Mouse (Mus musculus): ENCODE measurements around the gene Inpp5d. TPM values are rescaled to one million over a fixed set of nuclear protein-coding genes. Genes with fewer than 3 reads are reported as not detected.
A peak's percentile ranks its signal among the peaks of the same experiment; 100 is the strongest.

Gene Inpp5d
- polyA plus RNA-seq, 1 experiment = 204 TPM

GRCm38 (mm10) chr1:87659618-87659960, 39.5 kb downstream of the Inpp5d start:
- H3K27ac ChIP-seq (ENCODE audit: insufficient read depth, low read length) = peak overlapping the region; percentile 62
- H3K36me3 ChIP-seq (ENCODE audit: control insufficient read depth, insufficient read depth, low read length) = peaks cover 4% of the 10 kb centered on the region
- H3K4me3 ChIP-seq (ENCODE audit: extremely low read depth, insufficient read depth, insufficient read length) = no peak overlapping the region
- 52% methylated on average over 4 of the region's 4 CpGs for WGBS
- no peaks in the 10 kb centered on the region for H3K27me3 ChIP-seq (ENCODE audit: control insufficient read depth, insufficient read depth, low read length)
- TF ChIP-seq CTCF (IDR thresholded peaks at IDR 0.05; ENCODE audit: extremely low read depth, insufficient read depth, insufficient read length, insufficient replicate concordance) = no peak
- no peak for TF ChIP-seq POLR2A (IDR thresholded peaks at IDR 0.05; ENCODE audit: low read depth, low read length)
- H3K4me1 ChIP-seq (ENCODE audit: control insufficient read depth, insufficient read depth, insufficient read length) = peaks cover 40% of the 10 kb centered on the region
- DNase-seq (ENCODE audit: low read depth in 1 of 2, low spot score in 2 of 2) = no peak

DNA sequence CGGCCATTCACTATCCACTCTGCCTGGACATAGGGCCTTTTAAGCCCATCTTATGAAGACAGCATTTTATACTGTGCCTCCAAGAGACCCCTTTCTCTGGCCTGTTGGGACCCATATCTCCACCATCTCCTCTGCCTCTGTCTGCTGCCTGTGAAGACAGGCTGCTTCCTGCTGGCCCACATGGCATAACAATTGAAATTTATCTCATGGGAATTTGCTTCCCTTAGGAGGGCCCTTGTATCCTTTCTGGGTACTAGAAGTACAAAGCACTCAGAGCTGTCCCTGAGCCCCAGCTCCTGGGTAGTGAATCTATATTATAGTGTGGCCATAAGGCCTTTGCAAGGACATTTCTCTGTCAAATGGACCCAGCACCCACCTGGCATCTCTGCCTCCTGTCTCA, 40.6 kb downstream of the Inpp5d start:
- Histone ChIP-seq H3K4me3 (ENCODE audit: extremely low read depth, insufficient read depth, insufficient read length) (no peak overlapping the region), H3K4me1 (ENCODE audit: control insufficient read depth, insufficient read depth, insufficient read length) (peaks cover 38% of the 10 kb centered on the region), H3K36me3 (ENCODE audit: control insufficient read depth, insufficient read depth, low read length) (peaks cover 8% of the 10 kb centered on the region), H3K27ac (ENCODE audit: insufficient read depth, low read length) (0 out of 2 replicates have a peak overlapping the region, but pooled peaks have one; percentile 8), H3K27me3 (ENCODE audit: control insufficient read depth, insufficient read depth, low read length) (no peaks in the 10 kb centered on the region)
- DNase-seq (ENCODE audit: low read depth in 1 of 2, low spot score in 2 of 2) = no peak
- 85% methylated on average over 1 of the region's 1 CpGs for WGBS
- TF ChIP-seq CTCF (IDR thresholded peaks at IDR 0.05; ENCODE audit: extremely low read depth, insufficient read depth, insufficient read length, insufficient replicate concordance) (no peak), POLR2A (IDR thresholded peaks at IDR 0.05; ENCODE audit: low read depth, low read length) (no peak)

DNA sequence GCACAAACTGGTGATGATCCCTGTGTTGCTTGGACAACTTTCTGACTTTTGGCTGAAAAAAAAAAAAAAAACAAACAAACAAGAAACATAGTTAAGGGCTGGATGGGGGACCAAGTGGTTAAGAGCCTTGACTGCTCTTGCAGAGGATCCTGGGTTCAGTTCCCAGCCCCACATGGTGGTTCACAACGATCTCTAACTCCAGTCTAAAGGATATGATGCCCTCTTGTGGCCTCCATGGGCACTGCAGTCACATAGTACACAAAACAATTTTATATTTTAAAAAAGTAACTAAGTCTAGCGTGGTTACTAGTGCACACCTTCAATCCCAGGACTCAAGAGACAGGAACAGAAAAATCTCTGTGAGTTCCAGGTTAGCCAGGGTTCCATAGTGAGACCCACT, 43.9 kb downstream of the Inpp5d start:
- DNase-seq (ENCODE audit: low read depth in 1 of 2, low spot score in 2 of 2) = no peak
- 92% methylated on average over 2 of the region's 2 CpGs for WGBS
- no peak overlapping the region for H3K4me3 ChIP-seq (ENCODE audit: extremely low read depth, insufficient read depth, insufficient read length)

GRCm38 (mm10) chr1:87667006-87667405, 46.9 kb downstream of the Inpp5d start:
- Histone ChIP-seq H3K27me3 (ENCODE audit: control insufficient read depth, insufficient read depth, low read length) (no peaks in the 10 kb centered on the region), H3K36me3 (ENCODE audit: control insufficient read depth, insufficient read depth, low read length) (peaks cover 44% of the 10 kb centered on the region), H3K4me1 (ENCODE audit: control insufficient read depth, insufficient read depth, insufficient read length) (no peaks in the 10 kb centered on the region), H3K4me3 (ENCODE audit: extremely low read depth, insufficient read depth, insufficient read length) (no peak overlapping the region), H3K27ac (ENCODE audit: insufficient read depth, low read length) (no peak overlapping the region)
- 83% methylated on average over 1 of the region's 1 CpGs for WGBS
- no peak for DNase-seq (ENCODE audit: low read depth in 1 of 2, low spot score in 2 of 2)
- TF ChIP-seq POLR2A (IDR thresholded peaks at IDR 0.05; ENCODE audit: low read depth, low read length) = no peak
- no peak for TF ChIP-seq CTCF (IDR thresholded peaks at IDR 0.05; ENCODE audit: extremely low read depth, insufficient read depth, insufficient read length, insufficient replicate concordance)

More for the DNA sequence above, 43.9 kb downstream of the Inpp5d start:
- Histone ChIP-seq H3K4me1 (ENCODE audit: control insufficient read depth, insufficient read depth, insufficient read length) (peaks cover 13% of the 10 kb centered on the region; the same call in 1 of the 2 replicates), H3K36me3 (ENCODE audit: control insufficient read depth, insufficient read depth, low read length) (peaks cover 29% of the 10 kb centered on the region), H3K27me3 (ENCODE audit: control insufficient read depth, insufficient read depth, low read length) (no peaks in the 10 kb centered on the region), H3K27ac (ENCODE audit: insufficient read depth, low read length) (no peak overlapping the region)
- TF ChIP-seq CTCF (IDR thresholded peaks at IDR 0.05; ENCODE audit: extremely low read depth, insufficient read depth, insufficient read length, insufficient replicate concordance) (peak; percentile 12; the same call in 1 of the 2 replicates), POLR2A (IDR thresholded peaks at IDR 0.05; ENCODE audit: low read depth, low read length) (no peak)

DNA sequence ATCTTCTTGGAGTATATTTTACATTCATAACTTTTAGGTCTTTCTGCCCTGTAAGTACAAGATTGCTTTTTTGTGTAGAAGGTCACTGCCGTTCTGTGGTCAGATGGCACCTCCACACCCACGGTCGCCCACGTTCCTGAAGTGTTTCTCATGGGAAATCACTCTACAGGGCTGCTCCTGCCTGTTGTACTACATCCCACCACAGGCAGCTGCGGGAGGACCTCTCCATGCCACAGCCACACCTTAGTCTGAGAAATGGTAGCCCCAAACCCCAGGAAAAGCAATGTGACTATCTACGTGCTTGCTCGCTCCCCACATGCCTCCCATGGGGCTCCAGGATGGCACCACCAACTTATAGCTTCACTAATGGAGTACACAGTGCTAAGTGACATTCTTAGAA, 48.2 kb downstream of the Inpp5d start:
- no peak for TF ChIP-seq POLR2A (IDR thresholded peaks at IDR 0.05; ENCODE audit: low read depth, low read length)
- TF ChIP-seq CTCF (IDR thresholded peaks at IDR 0.05; ENCODE audit: extremely low read depth, insufficient read depth, insufficient read length, insufficient replicate concordance) = no peak
- H3K27me3 ChIP-seq (ENCODE audit: control insufficient read depth, insufficient read depth, low read length) = no peaks in the 10 kb centered on the region
- H3K27ac ChIP-seq (ENCODE audit: insufficient read depth, low read length) = no peak overlapping the region
- peaks cover 47% of the 10 kb centered on the region for H3K36me3 ChIP-seq (ENCODE audit: control insufficient read depth, insufficient read depth, low read length)
- H3K4me3 ChIP-seq (ENCODE audit: extremely low read depth, insufficient read depth, insufficient read length) = no peak overlapping the region
- WGBS = 95% methylated on average over 7 of the region's 7 CpGs
- DNase-seq (ENCODE audit: low read depth in 1 of 2, low spot score in 2 of 2) = no peak
- no peaks in the 10 kb centered on the region for H3K4me1 ChIP-seq (ENCODE audit: control insufficient read depth, insufficient read depth, insufficient read length)

DNA sequence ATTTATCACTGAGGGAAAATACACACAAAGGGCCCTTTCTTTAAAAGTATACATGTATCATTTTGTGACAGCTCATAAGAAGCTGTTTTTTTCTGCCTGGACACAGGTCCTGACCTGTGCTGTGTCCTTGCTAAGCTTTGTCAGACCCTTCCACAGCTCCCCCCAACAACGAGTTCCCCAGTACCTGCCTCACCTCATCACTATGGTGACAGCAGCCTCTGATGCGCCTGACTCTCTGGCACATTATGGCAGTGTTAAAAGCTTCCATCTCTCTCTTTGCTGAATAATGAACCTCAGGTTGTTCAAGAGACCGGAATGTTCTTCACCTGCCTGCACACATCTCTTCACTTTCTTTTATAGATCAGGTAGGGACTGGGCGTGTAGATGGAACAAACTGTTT, 51.4 kb downstream of the Inpp5d start:
- Histone ChIP-seq H3K4me1 (ENCODE audit: control insufficient read depth, insufficient read depth, insufficient read length) (no peaks in the 10 kb centered on the region), H3K27ac (ENCODE audit: insufficient read depth, low read length) (no peak overlapping the region), H3K36me3 (ENCODE audit: control insufficient read depth, insufficient read depth, low read length) (peaks cover 43% of the 10 kb centered on the region), H3K4me3 (ENCODE audit: extremely low read depth, insufficient read depth, insufficient read length) (no peak overlapping the region), H3K27me3 (ENCODE audit: control insufficient read depth, insufficient read depth, low read length) (no peaks in the 10 kb centered on the region)
- WGBS = 88% methylated on average over 4 of the region's 4 CpGs
- no peak for DNase-seq (ENCODE audit: low read depth in 1 of 2, low spot score in 2 of 2)
- TF ChIP-seq CTCF (IDR thresholded peaks at IDR 0.05; ENCODE audit: extremely low read depth, insufficient read depth, insufficient read length, insufficient replicate concordance) (no peak), POLR2A (IDR thresholded peaks at IDR 0.05; ENCODE audit: low read depth, low read length) (no peak)

GRCm38 (mm10) chr1:87673822-87674604, 53.9 kb downstream of the Inpp5d start:
- TF ChIP-seq CTCF (IDR thresholded peaks at IDR 0.05; ENCODE audit: extremely low read depth, insufficient read depth, insufficient read length, insufficient replicate concordance) = no peak
- no peak for TF ChIP-seq POLR2A (IDR thresholded peaks at IDR 0.05; ENCODE audit: low read depth, low read length)
- H3K4me1 ChIP-seq (ENCODE audit: control insufficient read depth, insufficient read depth, insufficient read length) = no peaks in the 10 kb centered on the region
- H3K27ac ChIP-seq (ENCODE audit: insufficient read depth, low read length) = no peak overlapping the region
- H3K4me3 ChIP-seq (ENCODE audit: extremely low read depth, insufficient read depth, insufficient read length) = no peak overlapping the region
- peaks cover 38% of the 10 kb centered on the region for H3K36me3 ChIP-seq (ENCODE audit: control insufficient read depth, insufficient read depth, low read length)
- 90% methylated on average over 9 of the region's 9 CpGs for WGBS
- no peak for DNase-seq (ENCODE audit: low read depth in 1 of 2, low spot score in 2 of 2)
- no peaks in the 10 kb centered on the region for H3K27me3 ChIP-seq (ENCODE audit: control insufficient read depth, insufficient read depth, low read length)
